Comparison of ENCODE assay signal across 16 mouse cellular contexts in genomic region chr1:82068571-82068970, GRCm38 (mm10).
"Had no signal": no experiment of that assay in that cellular context is flagged by ENCODE, and none has a peak within 500 bp of the region (broad histone marks: within the 10 kb centered on the region; RNA-seq: fewer than 3 reads in every experiment).

No protein-coding gene starts in this region.

- DNase-seq: gastrocnemius, postnatal 14 days; gastrocnemius, postnatal 36 days; heart, adult 18-20 months; heart, postnatal 10 days; heart, postnatal 36 days; kidney, adult 11 months; kidney, adult 2 months; kidney, adult 9 months; kidney, postnatal 14 days; kidney, postnatal 36 days; layer of hippocampus, adult 9-11 months; layer of hippocampus, postnatal 36 days; left cerebral cortex, postnatal 4 days had no signal

- ATAC-seq: hindbrain, postnatal 0 days; intestine, embryonic 16.5 days; liver, embryonic 12.5 days had no signal
